Mouse (Mus musculus): ENCODE results near the gene Ascl3. TPM values are rescaled to one million over a fixed set of nuclear protein-coding genes. Genes with fewer than 3 reads are reported as not detected.

Gene Ascl3
- 0.19 and 0.73 TPM in 2 replicates for polyA plus RNA-seq (2012; rRNA removed; ENCODE audit: low replicate concordance)

DNA sequence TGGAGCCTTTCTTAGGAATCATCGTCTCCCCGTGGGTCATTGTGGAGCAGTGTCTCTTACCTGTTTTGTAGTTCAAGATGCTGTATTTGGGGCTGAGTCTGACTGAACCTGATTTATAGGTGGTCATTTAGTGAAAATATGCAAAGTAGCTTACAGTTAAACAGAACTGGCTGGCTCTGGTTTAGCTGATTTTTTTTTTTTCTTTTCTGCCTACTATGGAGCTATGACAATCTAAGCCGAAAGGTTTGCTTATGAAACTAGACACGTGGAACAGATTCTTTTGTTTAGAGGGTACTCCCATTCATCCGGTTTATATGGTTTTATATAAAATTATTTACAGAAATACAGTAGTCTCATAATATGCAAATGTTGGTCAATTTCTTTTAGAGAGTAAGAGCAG lies at the start of gene Ascl3:
Ascl3 (minus strand) TSS at position 101 of the 400 bp plus-strand sequence.

DNA sequence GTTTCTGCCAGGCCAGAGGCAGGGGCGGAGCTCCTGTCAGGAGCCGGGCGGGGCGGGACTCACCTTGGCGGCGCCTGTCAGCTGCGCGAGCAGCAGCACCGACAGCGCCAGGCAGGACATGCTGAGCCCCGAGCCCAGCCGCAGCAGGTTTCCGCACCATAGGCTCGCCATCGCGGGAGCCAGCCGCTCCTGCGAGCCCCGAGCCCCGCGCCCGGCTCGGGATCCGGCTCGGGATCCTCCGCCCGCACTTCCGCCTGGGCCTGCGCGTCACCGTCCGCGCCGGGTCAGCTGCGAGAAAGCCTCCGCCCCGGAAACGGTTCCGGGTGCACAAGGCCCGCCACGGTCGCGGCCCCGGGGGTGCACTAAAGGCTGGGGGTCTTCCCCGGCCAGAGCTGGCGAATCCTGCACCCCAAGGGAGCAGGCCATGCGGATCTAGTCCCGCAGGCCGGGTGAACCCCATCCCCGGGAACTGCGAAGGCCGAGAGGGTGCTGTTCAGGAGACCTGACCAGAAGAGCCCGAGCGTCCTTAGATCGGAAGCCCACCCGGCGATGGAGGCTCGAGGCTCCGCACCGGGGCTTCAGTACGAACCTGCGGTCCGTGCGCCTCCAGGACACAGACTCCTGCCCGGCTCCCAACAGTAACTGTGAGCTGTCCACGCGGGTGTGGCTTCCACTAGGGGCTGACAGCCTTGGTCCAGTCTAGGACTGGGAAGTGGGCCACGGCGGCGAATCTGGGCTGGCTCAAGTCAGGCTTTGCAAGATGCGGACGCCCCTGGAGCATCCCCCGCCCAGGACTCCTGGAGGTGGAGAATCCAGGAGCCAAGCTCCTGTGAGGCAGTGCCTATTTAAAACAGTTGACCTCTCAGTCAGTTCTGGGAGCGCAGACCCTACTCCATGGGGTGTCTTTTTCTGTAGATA lies 20.7 kb upstream of the Ascl3 start, which contains the start of gene Tmem9b:
Tmem9b (minus strand) TSS at position 868 of the 918 bp plus-strand sequence.

DNA sequence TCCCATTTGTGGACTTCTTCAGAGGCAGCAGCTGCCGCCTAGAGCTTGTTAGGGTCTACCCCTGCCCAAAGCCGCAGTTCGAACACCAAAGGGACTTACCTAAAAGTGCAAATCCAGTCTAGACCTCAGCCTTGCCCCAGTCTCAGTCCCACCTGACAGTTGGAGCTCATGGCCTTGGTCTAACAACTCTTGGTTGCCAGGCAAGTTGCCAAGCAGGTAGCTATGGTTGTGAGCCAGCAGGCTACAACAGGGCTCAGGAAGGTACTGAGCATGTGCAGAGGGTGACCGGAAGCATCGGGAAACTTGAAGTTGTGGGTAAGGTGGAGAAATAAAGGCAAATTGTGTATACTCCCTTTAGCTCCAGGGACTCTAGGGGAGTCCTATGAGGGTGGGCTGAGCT lies 7.8 kb downstream of the Ascl3 start, which contains the start of gene BC051019:
BC051019 (minus strand) TSS at position 154 of the 400 bp plus-strand sequence.

DNA sequence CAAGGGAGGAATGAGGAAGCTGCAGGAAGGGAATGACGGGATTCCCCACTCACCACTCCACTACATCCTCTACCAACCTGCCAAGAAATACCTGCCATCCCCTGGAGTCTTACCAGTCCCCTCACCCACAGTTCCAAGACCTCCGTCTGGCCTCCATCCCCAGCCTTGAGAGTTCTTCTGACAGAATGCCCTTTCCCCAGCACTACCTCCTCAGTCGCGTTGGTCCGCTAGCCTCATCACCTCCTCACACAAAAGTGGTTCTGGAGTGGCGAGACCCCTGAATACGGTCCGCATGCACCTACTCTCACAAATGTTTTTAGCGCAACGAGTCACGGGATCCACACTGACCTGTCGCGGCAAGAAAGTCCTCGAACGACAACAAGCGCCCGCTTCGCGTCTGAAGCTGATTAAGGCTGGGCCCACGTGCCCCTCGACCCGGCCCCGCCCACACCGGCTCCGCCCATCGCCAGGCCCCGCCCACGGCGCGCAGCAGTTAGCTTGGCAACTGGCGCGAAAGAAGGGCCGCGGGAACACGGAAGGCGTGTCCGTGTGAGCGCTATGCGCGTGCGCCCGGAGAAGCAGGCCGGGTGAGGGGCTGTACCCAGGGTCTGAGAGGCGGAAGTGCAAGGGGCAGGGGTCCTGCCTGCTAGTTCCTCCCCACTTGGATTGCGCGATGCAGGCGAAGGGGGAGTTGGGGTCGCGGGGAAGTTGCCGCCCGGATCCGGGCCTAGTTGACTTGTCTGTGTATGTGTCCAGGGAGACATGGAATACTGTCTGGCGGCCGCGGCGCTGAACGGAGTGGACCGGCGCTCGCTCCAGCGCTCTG lies 28.1 kb downstream of the Ascl3 start, which contains the start of the genes St5 and Akip1:
St5 (minus strand) TSS at position 416 of the 826 bp plus-strand sequence.
Akip1 (plus strand) TSS at position 501 of the 826 bp plus-strand sequence.

Other genes with a start within 250 kb of the Ascl3 start
- gene Trim66, start 223.6 kb downstream of the Ascl3 start, polyA plus RNA-seq (2012; rRNA removed; ENCODE audit: low replicate concordance) = 0.17 and 0.19 TPM in 2 replicates
- 212 and 563 TPM in 2 replicates for gene Rpl27a, start 212.6 kb downstream of the Ascl3 start, polyA plus RNA-seq (2012; rRNA removed; ENCODE audit: low replicate concordance)
- gene St5, start 28.1 kb downstream of the Ascl3 start, polyA plus RNA-seq (2012; rRNA removed; ENCODE audit: low replicate concordance) = 37.5 and 56.1 TPM in 2 replicates
- gene Akip1, start 28.0 kb downstream of the Ascl3 start, polyA plus RNA-seq (2012; rRNA removed; ENCODE audit: low replicate concordance) = 15.6 and 16.3 TPM in 2 replicates
- gene BC051019, start 7.9 kb downstream of the Ascl3 start, polyA plus RNA-seq (2012; rRNA removed; ENCODE audit: low replicate concordance) = not detected in 2 replicates
- 48.6 and 49.0 TPM in 2 replicates for gene Tmem9b, start 21.1 kb upstream of the Ascl3 start, polyA plus RNA-seq (2012; rRNA removed; ENCODE audit: low replicate concordance)
- gene Nrip3, start 50.3 kb upstream of the Ascl3 start, polyA plus RNA-seq (2012; rRNA removed; ENCODE audit: low replicate concordance) = 0.06 TPM in 1 of 2 replicates, not detected in the other
- 0.20 and 3.4 TPM in 2 replicates for gene Scube2, start 134.0 kb upstream of the Ascl3 start, polyA plus RNA-seq (2012; rRNA removed; ENCODE audit: low replicate concordance)
- gene Dennd5a, start 228.7 kb upstream of the Ascl3 start, polyA plus RNA-seq (2012; rRNA removed; ENCODE audit: low replicate concordance) = 129 and 135 TPM in 2 replicates

All from subcutaneous adipose tissue, adult 2 months (tissue).